ENCODE assay signal across 8 mouse cellular contexts in genomic region chr3:51778738-51779592, GRCm38 (mm10).
DNase-seq lines count a peak whose midpoint lies in the region; ATAC-seq and TF ChIP-seq lines count a peak whose summit lies in the region.

No protein-coding gene starts in this region.

- ATAC-seq in lung, embryonic 14.5 days (ENCODE audit: insufficient read depth): peak; percentile 84
- ATAC-seq in embryonic facial prominence, embryonic 12.5 days (ENCODE audit: insufficient number of reproducible peaks, insufficient read depth, low FRiP score, low TSS enrichment): peak; percentile 47
- peak; percentile 72; the same call in 1 of the 2 replicates for ATAC-seq in stomach, embryonic 14.5 days (ENCODE audit: insufficient number of reproducible peaks, insufficient read depth, low FRiP score, low read depth)
- no peak for ATAC-seq in liver, embryonic 12.5 days

- intact Hi-C loops in heart, postnatal 10 days (cut with DNase I): no loop called here

- no peak overlapping the region; the same call in 1 of the 2 replicates for H3K9ac ChIP-seq in lung, embryonic 14.5 days
- no peak overlapping the region for H3K9ac ChIP-seq in embryonic facial prominence, embryonic 12.5 days
- no peak overlapping the region for H3K9ac ChIP-seq in stomach, embryonic 14.5 days (replicated peaks; ENCODE audit: low read depth, low read length)
- no peak overlapping the region for H3K9ac ChIP-seq in liver, embryonic 12.5 days

- TF ChIP-seq CTCF in lung, embryonic 14.5 days (IDR thresholded peaks at IDR 0.05; ENCODE audit: low read depth): no peak
- TF ChIP-seq CTCF in lung, adult 2 months (IDR thresholded peaks at IDR 0.05; ENCODE audit: insufficient read depth, low read length): no peak

- 13% methylated on average over 16 of the region's 16 CpGs for WGBS in lung, embryonic 14.5 days
- WGBS in lung, adult 2 months: 29% methylated on average over 16 of the region's 16 CpGs
- WGBS in embryonic facial prominence, embryonic 12.5 days: 32% methylated on average over 16 of the region's 16 CpGs
- 12% methylated on average over 16 of the region's 16 CpGs for WGBS in stomach, embryonic 14.5 days
- 56% methylated on average over 16 of the region's 16 CpGs for WGBS in liver, embryonic 12.5 days (ENCODE audit: insufficient replicate concordance)

- peak overlapping the region; percentile 19 for H3K4me2 ChIP-seq in lung, embryonic 14.5 days
- no peak overlapping the region for H3K4me2 ChIP-seq in embryonic facial prominence, embryonic 12.5 days (replicated peaks)
- H3K4me2 ChIP-seq in stomach, embryonic 14.5 days (replicated peaks; ENCODE audit: low read depth, low read length): 0 out of 2 replicates have a peak overlapping the region, but pooled peaks have one; percentile 3
- no peak overlapping the region for H3K4me2 ChIP-seq in liver, embryonic 12.5 days

- peaks cover 12% of the 10 kb centered on the region for H3K4me1 ChIP-seq in lung, embryonic 14.5 days (ENCODE audit: insufficient read depth)
- 0 out of 2 replicates have a peak, but pooled peaks cover 2% of the 10 kb centered on the region for H3K4me1 ChIP-seq in lung, adult 2 months (ENCODE audit: control insufficient read depth, insufficient read depth, low read length)
- H3K4me1 ChIP-seq in embryonic facial prominence, embryonic 12.5 days: peaks cover 16% of the 10 kb centered on the region
- H3K4me1 ChIP-seq in stomach, embryonic 14.5 days (ENCODE audit: control insufficient read depth, insufficient read depth, low read length): peaks cover 14% of the 10 kb centered on the region
- peaks cover 13% of the 10 kb centered on the region for H3K4me1 ChIP-seq in liver, embryonic 12.5 days

- peak overlapping the region; percentile 72; the same call in 1 of the 2 replicates for H3K27ac ChIP-seq in lung, embryonic 14.5 days (ENCODE audit: low read depth)
- peak overlapping the region; percentile 38 for H3K27ac ChIP-seq in embryonic facial prominence, embryonic 12.5 days
- peak overlapping the region; percentile 59; the same call in 1 of the 2 replicates for H3K27ac ChIP-seq in stomach, embryonic 14.5 days (ENCODE audit: low read length)
- H3K27ac ChIP-seq in liver, embryonic 12.5 days: no peak overlapping the region

- peak; percentile 78 for DNase-seq in lung, embryonic 14.5 days
- DNase-seq in lung, adult 2 months: no peak
- peak; percentile 43 to 53 for DNase-seq in heart, postnatal 10 days
- DNase-seq in lung, postnatal 25 days (ENCODE audit: low spot score): peak; percentile 14
- no peak for DNase-seq in thymus, postnatal 36 days

- no peaks in the 10 kb centered on the region for H3K9me3 ChIP-seq in lung, embryonic 14.5 days (ENCODE audit: low read depth, low read length)
- H3K9me3 ChIP-seq in embryonic facial prominence, embryonic 12.5 days: no peaks in the 10 kb centered on the region
- H3K9me3 ChIP-seq in stomach, embryonic 14.5 days (ENCODE audit: control insufficient read depth, low read depth, low read length): no peaks in the 10 kb centered on the region
- no peaks in the 10 kb centered on the region for H3K9me3 ChIP-seq in liver, embryonic 12.5 days (replicated peaks)

- TF ChIP-seq POLR2A in lung, adult 2 months (IDR thresholded peaks at IDR 0.05; ENCODE audit: borderline replicate concordance, extremely low read depth, low read depth, low read length): no peak

- no peaks in the 10 kb centered on the region for H3K36me3 ChIP-seq in lung, embryonic 14.5 days (ENCODE audit: insufficient read depth)
- H3K36me3 ChIP-seq in embryonic facial prominence, embryonic 12.5 days: no peaks in the 10 kb centered on the region
- H3K36me3 ChIP-seq in stomach, embryonic 14.5 days (ENCODE audit: control insufficient read depth, insufficient read depth, low read length): no peaks in the 10 kb centered on the region
- no peaks in the 10 kb centered on the region for H3K36me3 ChIP-seq in liver, embryonic 12.5 days

- no peaks in the 10 kb centered on the region for H3K27me3 ChIP-seq in lung, embryonic 14.5 days (ENCODE audit: insufficient read depth, low read length)
- no peaks in the 10 kb centered on the region for H3K27me3 ChIP-seq in embryonic facial prominence, embryonic 12.5 days
- no peaks in the 10 kb centered on the region for H3K27me3 ChIP-seq in stomach, embryonic 14.5 days (ENCODE audit: control insufficient read depth, insufficient read depth, low read length)
- H3K27me3 ChIP-seq in liver, embryonic 12.5 days (replicated peaks): no peaks in the 10 kb centered on the region

- H3K4me3 ChIP-seq in lung, embryonic 14.5 days (ENCODE audit: low read depth, low read length): no peak overlapping the region
- H3K4me3 ChIP-seq in lung, adult 2 months (replicated peaks; ENCODE audit: extremely low read depth, low read depth, low read length): no peak overlapping the region
- no peak overlapping the region for H3K4me3 ChIP-seq in embryonic facial prominence, embryonic 12.5 days
- no peak overlapping the region for H3K4me3 ChIP-seq in stomach, embryonic 14.5 days (ENCODE audit: low read depth, low read length)
- H3K4me3 ChIP-seq in liver, embryonic 12.5 days: no peak overlapping the region

Comparison
In these comparisons a context has a peak if more than half of its experiments do, and no peak if none do; other contexts are left out.
1. DNase-seq: peak in lung, embryonic 14.5 days (single experiment), heart, postnatal 10 days (2 of 2) and lung, postnatal 25 days (single experiment); none in lung, adult 2 months (single experiment) and thymus, postnatal 36 days (0 of 2).
2. H3K4me2 ChIP-seq: peak in lung, embryonic 14.5 days (single experiment) and stomach, embryonic 14.5 days (single experiment); none in embryonic facial prominence, embryonic 12.5 days (single experiment) and liver, embryonic 12.5 days (single experiment).